Mouse (Mus musculus): Measurements from ENCODE around the gene Tmf1. TPM values are rescaled to one million over a fixed set of nuclear protein-coding genes. Genes with fewer than 3 reads are reported as not detected.

Tmf1 gene
- polyA plus RNA-seq, 1 experiment from 2014 or later: 20.9 TPM

GRCm38 (mm10) chr6:97112177-97112576 lies 66.7 kb downstream of the Tmf1 start:
- no peak overlapping the region for H3K27ac ChIP-seq
- no peaks in the 10 kb centered on the region for H3K79me2 ChIP-seq (ENCODE audit: inconsistent target)
- H3K36me3 ChIP-seq (ENCODE audit: inconsistent target): peaks cover 30% of the 10 kb centered on the region; the same call in 1 of the 2 replicates
- no peak overlapping the region for H3K4me3 ChIP-seq (ENCODE audit: inconsistent target)
- WGBS (ENCODE audit: missing documents): 97% methylated on average over 8 of the region's 8 CpGs

GRCm38 (mm10) chr6:97106777-97107176 lies 72.1 kb downstream of the Tmf1 start:
- Histone ChIP-seq H3K27ac (no peak overlapping the region), H3K36me3 (ENCODE audit: inconsistent target) (no peaks in the 10 kb centered on the region), H3K4me3 (ENCODE audit: inconsistent target) (no peak overlapping the region), H3K79me2 (ENCODE audit: inconsistent target) (no peaks in the 10 kb centered on the region)
- WGBS (ENCODE audit: missing documents): 29% methylated on average over 2 of the region's 2 CpGs

- Histone ChIP-seq H3K4me3 (ENCODE audit: inconsistent target) (no peak overlapping the region), H3K27ac (no peak overlapping the region), H3K79me2 (ENCODE audit: inconsistent target) (no peaks in the 10 kb centered on the region), H3K36me3 (ENCODE audit: inconsistent target) (no peaks in the 10 kb centered on the region)
- 84% methylated on average over 8 of the region's 8 CpGs for WGBS (ENCODE audit: missing documents)
Measured at GRCm38 (mm10) chr6:97106106-97106505, 72.8 kb downstream of the Tmf1 start.

- H3K79me2 ChIP-seq (ENCODE audit: inconsistent target): no peaks in the 10 kb centered on the region
- no peak overlapping the region for H3K27ac ChIP-seq
- WGBS (ENCODE audit: missing documents): 75% methylated on average over 7 of the region's 7 CpGs
- H3K4me3 ChIP-seq (ENCODE audit: inconsistent target): no peak overlapping the region
- no peaks in the 10 kb centered on the region for H3K36me3 ChIP-seq (ENCODE audit: inconsistent target)
Measured at GRCm38 (mm10) chr6:97104264-97104852, 74.6 kb downstream of the Tmf1 start.

Other genes starting within 250 kb of the Tmf1 start
- not detected in 3 replicates for gene Fam19a4, start 118.7 kb downstream of the Tmf1 start, polyA plus RNA-seq (2018)
- 8.7 to 11.8 TPM (median 9.6 TPM) in 3 replicates for gene Eogt, start 29.9 kb downstream of the Tmf1 start, polyA plus RNA-seq (2018)
- gene Uba3, start 26.5 kb upstream of the Tmf1 start, polyA plus RNA-seq (2018): 40.7 to 57.8 TPM (median 56.6 TPM) in 3 replicates
- gene Arl6ip5, start 31.6 kb upstream of the Tmf1 start, polyA plus RNA-seq (2018): 170 to 235 TPM (median 193 TPM) in 3 replicates
- gene Lmod3, start 73.6 kb upstream of the Tmf1 start, polyA plus RNA-seq (2018): not detected in 3 replicates